Comparison of ENCODE assay signal across 9 mouse cellular contexts in the genomic region with DNA sequence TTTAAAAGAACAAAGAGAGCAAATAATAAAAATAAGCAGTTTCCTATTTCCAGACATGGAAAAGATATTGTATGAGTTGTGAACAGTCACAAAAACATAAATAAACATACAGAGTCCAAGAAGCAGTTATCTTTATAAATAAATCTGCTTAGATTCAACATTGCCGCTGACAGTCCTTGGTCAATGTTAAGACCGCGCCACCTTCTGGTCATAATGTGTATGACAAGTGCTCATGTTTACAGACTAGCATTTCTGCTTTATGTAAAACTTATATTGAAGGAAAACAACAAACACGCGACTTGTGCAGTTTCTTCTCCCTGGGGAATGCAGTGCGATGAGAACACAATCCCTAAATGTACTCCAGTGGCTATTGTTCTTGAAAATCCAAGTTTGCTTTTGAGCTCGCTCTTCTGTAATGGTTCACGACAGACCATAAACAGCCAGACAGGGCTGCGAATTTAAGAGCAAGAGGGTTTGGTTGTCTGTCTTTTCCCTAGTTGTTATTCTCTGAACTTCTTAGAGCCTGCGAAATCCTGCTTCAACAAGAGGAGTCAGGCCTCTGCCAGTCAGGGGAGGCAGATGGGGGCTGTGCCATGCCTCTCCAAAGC.
DNase-seq lines count a peak whose midpoint lies in the region; ATAC-seq lines count a peak whose summit lies in the region.
"Had no signal": no experiment of that assay in that cellular context is flagged by ENCODE, and none has a peak within 500 bp of the region (broad histone marks: within the 10 kb centered on the region; RNA-seq: fewer than 3 reads in every experiment).

No protein-coding gene starts in this region.

- no peaks in the 10 kb centered on the region for H3K4me1 ChIP-seq in lung, embryonic 15.5 days
- H3K4me1 ChIP-seq: heart, embryonic 13.5 days had no signal

- H3K27ac ChIP-seq in lung, embryonic 15.5 days, result no peak overlapping the region
- H3K27ac ChIP-seq: heart, embryonic 13.5 days had no signal

- ATAC-seq in lung, embryonic 15.5 days (ENCODE audit: borderline replicate concordance, extremely low read depth, low FRiP score, low TSS enrichment), result peak; percentile 42; the same call in 1 of the 2 replicates

- DNase-seq in 416B (ENCODE audit: low read depth) (peak; percentile 75), MEL-GATA-1-ER (ENCODE audit: extremely low read depth, low read depth) (peak; percentile 25)
- DNase-seq in cerebellum, adult 8-10 months, result peak; percentile 54
- DNase-seq in frontal cortex, postnatal 25 days (ENCODE audit: low spot score in 2 of 2), result peak; percentile 70 to 80
- DNase-seq in large intestine, adult 2 months (ENCODE audit: low read depth, low spot score), result peak; percentile 22
- DNase-seq in retina, embryonic 14.5 days (ENCODE audit: low spot score), result peak; percentile 93
- peak; percentile 22 for DNase-seq in yolk sac, embryonic 10.5 days (ENCODE audit: low spot score)

- no peaks in the 10 kb centered on the region for H3K27me3 ChIP-seq in lung, embryonic 15.5 days

- no peak overlapping the region for H3K4me2 ChIP-seq in lung, embryonic 15.5 days
- H3K4me2 ChIP-seq: heart, embryonic 13.5 days had no signal

- no peaks in the 10 kb centered on the region for H3K9me3 ChIP-seq in lung, embryonic 15.5 days
- H3K9me3 ChIP-seq: heart, embryonic 13.5 days had no signal

- 23% methylated on average over 10 of the region's 10 CpGs for WGBS in large intestine, adult 2 months
- 29% methylated on average over 10 of the region's 10 CpGs for WGBS in lung, embryonic 15.5 days

- H3K9ac ChIP-seq in lung, embryonic 15.5 days, result no peak overlapping the region
- H3K9ac ChIP-seq: heart, embryonic 13.5 days had no signal

- no peaks in the 10 kb centered on the region for H3K36me3 ChIP-seq in lung, embryonic 15.5 days
- H3K36me3 ChIP-seq: heart, embryonic 13.5 days had no signal

- no peak overlapping the region for H3K4me3 ChIP-seq in lung, embryonic 15.5 days
- H3K4me3 ChIP-seq: heart, embryonic 13.5 days had no signal

Comparison
In these comparisons a context has a peak if more than half of its experiments do, and no peak if none do; other contexts are left out.
1. DNase-seq: peak in every context shown above with its lines; median percentile 93 in retina, embryonic 14.5 days; 75 in 416B; 75 in frontal cortex, postnatal 25 days; 54 in cerebellum, adult 8-10 months; 25 in MEL-GATA-1-ER; 22 in large intestine, adult 2 months; 22 in yolk sac, embryonic 10.5 days.